Mouse (Mus musculus) hindbrain, embryonic 11.5 days (tissue): ENCODE data around the gene Slc25a36. TPM values are rescaled to one million over a fixed set of nuclear protein-coding genes. Genes with fewer than 3 reads are reported as not detected.

ENCODE experiments used
- ATAC-seq: fragments of 200-750 bp; cut with Nextera tagmentation; 2 replicates; pipeline ENCODE4 v1.8.0; 2017; ENCODE audit warnings: mild to moderate bottlenecking, moderate TSS enrichment, moderate library complexity; ENCODE audit not compliant: low FRiP score
- DNase-seq: peaks from one replicate; pipeline ENCODE4 v3.0.0-alpha.2; 2015; ENCODE audit warnings: low spot score
- H3K27ac ChIP-seq: fragments of 300-500 bp; sonication (generic); 2 replicates; pipeline ENCODE4 v1.5.1; 2014; ENCODE audit warnings: mild to moderate bottlenecking, low read depth, low read length
- H3K27me3 ChIP-seq: fragments of 300-500 bp; sonication (generic); 2 replicates; pipeline ENCODE4 v1.6.1; 2014; ENCODE audit warnings: mild to moderate bottlenecking, low read length, moderate library complexity, mixed read lengths; ENCODE audit not compliant: control insufficient read depth, insufficient read depth
- H3K36me3 ChIP-seq: fragments of 300-500 bp; sonication (generic); 2 replicates; pipeline ENCODE4 v1.6.1; 2014; ENCODE audit warnings: mild to moderate bottlenecking, low read length, moderate library complexity, mixed read lengths; ENCODE audit not compliant: control insufficient read depth, insufficient read depth
- H3K4me1 ChIP-seq: fragments of 300-500 bp; sonication (generic); replicated peaks from 2 replicates; pipeline ENCODE4 v1.6.1; 2014; ENCODE audit warnings: low read length, mixed read lengths; ENCODE audit not compliant: control insufficient read depth, insufficient read depth
- H3K4me2 ChIP-seq: fragments of 300-500 bp; sonication (generic); replicated peaks from 2 replicates; pipeline ENCODE4 v1.6.1; 2014; ENCODE audit warnings: mild to moderate bottlenecking, low read depth, low read length
- H3K4me3 ChIP-seq: fragments of 300-500 bp; sonication (generic); 2 replicates; pipeline ENCODE4 v1.5.1; 2014; ENCODE audit warnings: low read depth, low read length
- H3K9ac ChIP-seq: fragments of 300-500 bp; sonication (generic); 2 replicates; pipeline ENCODE4 v1.6.1; 2014; ENCODE audit warnings: low read depth, low read length
- H3K9me3 ChIP-seq: fragments of 300-500 bp; sonication (generic); 2 replicates; pipeline ENCODE4 v1.6.1; 2016; ENCODE audit warnings: low read length; ENCODE audit not compliant: control insufficient read depth
- WGBS: fragments of 180-500 bp; shearing (Covaris S2); extraction: QIAGEN DNeasy Blood & Tissue Kit; methylation state at CpG from one replicate; pipeline ENCODE4 v1.1.7; 2014; 5-methylcytosine and 5-hydroxymethylcytosine counted together
- polyA plus RNA-seq: library from polyadenylated mRNA; unstranded; fragments of >200 nt; fragmentation: Nextera tagmentation; extraction: Ambion mirVana; gene quantifications from 2 replicates; pipeline ENCODE4 v1.2.1, GENCODE M21; 2014

Gene Slc25a36
- polyA plus RNA-seq, 1 experiment from 2014 or later, result 91.0 TPM

- ATAC-seq, result no peak
- 81% methylated on average over 6 of the region's 6 CpGs for WGBS
- DNase-seq, result no peak
These were observed 43.2 kb downstream of the Slc25a36 start for GRCm38 (mm10) chr9:97067761-97068160.

DNA sequence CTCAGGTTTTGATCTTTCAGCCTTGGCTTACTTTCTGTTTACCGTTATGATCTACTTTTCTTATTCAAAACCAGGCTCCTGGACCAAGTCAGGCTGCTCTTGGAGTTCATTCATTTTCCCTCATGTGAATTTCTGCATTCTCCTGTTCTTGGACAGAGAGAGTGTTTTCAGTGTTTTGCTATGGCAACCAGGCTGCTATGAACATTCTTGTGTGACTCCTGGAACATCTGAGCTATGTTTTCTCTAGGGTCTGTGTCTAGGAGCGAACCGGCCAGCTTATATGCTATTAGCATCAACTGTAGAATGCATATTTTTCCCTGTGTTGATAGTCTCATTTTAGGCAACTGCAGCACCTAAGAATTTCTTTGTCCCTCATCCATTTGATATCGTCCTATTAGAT is 45.1 kb downstream of the Slc25a36 start:
- 77% methylated on average over 4 of the region's 4 CpGs for WGBS
- ATAC-seq, result no peak

More at GRCm38 (mm10) chr9:97067761-97068160, 43.2 kb downstream of the Slc25a36 start:
- Histone ChIP-seq H3K4me2 (no peak overlapping the region), H3K4me3 (no peak overlapping the region), H3K27me3 (no peaks in the 10 kb centered on the region), H3K4me1 (peaks cover 6% of the 10 kb centered on the region; the same call in 1 of the 2 replicates), H3K9ac (no peak overlapping the region), H3K9me3 (no peaks in the 10 kb centered on the region), H3K27ac (no peak overlapping the region), H3K36me3 (no peaks in the 10 kb centered on the region)

DNA sequence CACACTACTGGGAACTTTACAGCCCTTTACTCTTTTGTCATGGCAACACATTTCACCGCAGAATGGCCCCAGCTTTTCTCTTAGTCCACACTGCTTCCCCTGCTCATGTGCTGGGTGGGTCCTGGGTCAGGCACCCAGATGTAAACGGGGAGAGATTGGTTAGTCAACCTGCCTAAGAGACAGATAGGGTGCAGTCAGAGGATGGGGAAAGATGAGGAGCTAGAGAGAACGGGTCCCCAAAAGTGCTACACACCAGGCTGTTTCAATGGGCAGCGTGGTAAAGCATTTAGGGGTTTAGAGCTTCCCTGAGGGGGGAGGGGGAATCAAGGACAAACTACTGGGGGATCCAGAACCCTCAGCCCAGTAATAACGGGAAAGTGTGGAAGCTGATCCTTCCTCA is 45.7 kb downstream of the Slc25a36 start:
- Histone ChIP-seq H3K27me3 (no peaks in the 10 kb centered on the region), H3K4me1 (peaks cover 6% of the 10 kb centered on the region), H3K27ac (no peak overlapping the region), H3K4me2 (no peak overlapping the region), H3K36me3 (no peaks in the 10 kb centered on the region), H3K9me3 (no peaks in the 10 kb centered on the region), H3K9ac (no peak overlapping the region), H3K4me3 (no peak overlapping the region)
- DNase-seq (no peak), ATAC-seq (no peak)
- 54% methylated on average over 5 of the region's 5 CpGs for WGBS

More for the DNA sequence above, 45.1 kb downstream of the Slc25a36 start:
- H3K27ac ChIP-seq, result no peak overlapping the region
- no peaks in the 10 kb centered on the region for H3K27me3 ChIP-seq
- H3K36me3 ChIP-seq, result no peaks in the 10 kb centered on the region
- H3K9ac ChIP-seq, result no peak overlapping the region
- no peak overlapping the region for H3K4me3 ChIP-seq
- DNase-seq, result no peak
- no peaks in the 10 kb centered on the region for H3K9me3 ChIP-seq
- peaks cover 6% of the 10 kb centered on the region for H3K4me1 ChIP-seq
- no peak overlapping the region for H3K4me2 ChIP-seq

- no peaks in the 10 kb centered on the region for H3K9me3 ChIP-seq
- H3K27ac ChIP-seq, result no peak overlapping the region
- 90% methylated on average over 1 of the region's 1 CpGs for WGBS
- no peak overlapping the region for H3K4me3 ChIP-seq
- no peak overlapping the region for H3K4me2 ChIP-seq
- no peaks in the 10 kb centered on the region for H3K27me3 ChIP-seq
- DNase-seq, result no peak
- H3K4me1 ChIP-seq, result peaks cover 6% of the 10 kb centered on the region
- no peak overlapping the region for H3K9ac ChIP-seq
- no peak for ATAC-seq
- no peaks in the 10 kb centered on the region for H3K36me3 ChIP-seq
These were observed 46.8 kb downstream of the Slc25a36 start for GRCm38 (mm10) chr9:97064161-97064560.

GRCm38 (mm10) chr9:97061696-97062095 is 49.3 kb downstream of the Slc25a36 start:
- Histone ChIP-seq H3K4me3 (no peak overlapping the region), H3K4me2 (no peak overlapping the region), H3K9ac (no peak overlapping the region), H3K4me1 (peaks cover 4% of the 10 kb centered on the region), H3K36me3 (no peaks in the 10 kb centered on the region), H3K27me3 (no peaks in the 10 kb centered on the region), H3K27ac (no peak overlapping the region), H3K9me3 (no peaks in the 10 kb centered on the region)
- DNase-seq (no peak), ATAC-seq (no peak)
- WGBS, result 93% methylated on average over 9 of the region's 9 CpGs

DNA sequence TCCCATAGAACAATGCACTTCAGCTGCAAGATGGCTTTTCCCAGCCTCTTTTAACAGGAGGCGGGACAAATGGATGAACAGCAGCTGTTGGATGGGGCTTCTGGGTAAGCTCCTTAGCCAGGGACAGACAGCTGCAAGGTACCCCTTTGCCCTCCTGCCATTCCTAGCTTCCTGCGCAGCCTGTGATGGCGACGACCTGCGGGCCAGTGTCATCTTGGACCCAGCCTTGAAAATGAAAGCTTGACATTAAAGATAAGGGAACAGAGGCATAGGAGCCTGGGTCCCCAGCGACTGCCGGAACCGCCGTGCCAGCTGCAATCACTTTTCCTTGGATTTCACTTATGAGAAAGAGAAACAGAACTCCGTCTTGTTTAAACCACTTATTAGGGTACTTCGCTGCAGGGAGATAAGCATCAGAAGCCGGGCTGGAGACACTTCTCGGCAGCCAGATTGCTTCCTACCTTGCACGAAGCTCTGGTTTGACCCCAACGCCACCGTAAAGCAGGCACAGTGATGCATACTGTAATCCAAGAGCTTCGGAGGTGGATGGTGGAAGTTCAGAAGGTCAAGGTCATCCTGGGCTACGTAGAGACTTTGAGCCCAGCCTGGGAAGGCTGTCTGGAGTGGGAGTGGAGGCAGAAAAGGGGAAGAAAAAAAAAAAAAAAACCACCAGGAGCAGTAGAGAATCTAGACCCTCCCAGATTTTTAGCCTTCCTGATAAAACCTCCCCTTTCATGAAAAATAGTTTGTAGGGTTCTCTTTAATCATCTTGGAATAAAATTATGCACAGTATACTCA is 54.2 kb downstream of the Slc25a36 start:
- Histone ChIP-seq H3K9ac (no peak overlapping the region), H3K36me3 (no peaks in the 10 kb centered on the region), H3K9me3 (no peaks in the 10 kb centered on the region), H3K4me3 (no peak overlapping the region), H3K4me2 (no peak overlapping the region), H3K27me3 (no peaks in the 10 kb centered on the region), H3K4me1 (peaks cover 3% of the 10 kb centered on the region; the same call in 1 of the 2 replicates), H3K27ac (peak overlapping the region; percentile 49; the same call in 1 of the 2 replicates)
- ATAC-seq (peak; percentile 50), DNase-seq (no peak)
- WGBS, result 64% methylated on average over 18 of the region's 18 CpGs

DNA sequence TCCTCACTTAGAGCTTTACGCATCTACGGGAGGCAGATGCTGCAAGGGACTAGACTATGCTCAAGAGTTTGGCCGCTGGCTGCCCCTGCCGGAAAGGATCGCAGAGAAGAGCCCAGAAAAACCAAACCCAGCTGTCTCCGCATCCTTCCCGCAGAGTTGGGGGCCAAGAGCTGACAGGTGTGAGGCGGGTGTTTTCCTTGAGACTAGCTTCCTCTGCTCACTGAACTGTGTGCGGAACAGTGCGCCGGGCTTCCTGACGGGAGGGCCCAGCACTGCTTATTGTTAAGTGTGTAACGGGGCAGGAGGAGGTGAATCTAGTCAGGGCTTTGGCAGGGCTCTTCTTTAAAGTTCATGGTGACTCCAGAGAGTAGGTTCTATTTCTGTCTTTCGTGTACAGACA is 55.1 kb downstream of the Slc25a36 start:
- H3K27ac ChIP-seq, result peak overlapping the region; percentile 54; the same call in 1 of the 2 replicates
- DNase-seq, result peak; percentile 35
- peak; percentile 29; the same call in 1 of the 2 replicates for ATAC-seq

DNA sequence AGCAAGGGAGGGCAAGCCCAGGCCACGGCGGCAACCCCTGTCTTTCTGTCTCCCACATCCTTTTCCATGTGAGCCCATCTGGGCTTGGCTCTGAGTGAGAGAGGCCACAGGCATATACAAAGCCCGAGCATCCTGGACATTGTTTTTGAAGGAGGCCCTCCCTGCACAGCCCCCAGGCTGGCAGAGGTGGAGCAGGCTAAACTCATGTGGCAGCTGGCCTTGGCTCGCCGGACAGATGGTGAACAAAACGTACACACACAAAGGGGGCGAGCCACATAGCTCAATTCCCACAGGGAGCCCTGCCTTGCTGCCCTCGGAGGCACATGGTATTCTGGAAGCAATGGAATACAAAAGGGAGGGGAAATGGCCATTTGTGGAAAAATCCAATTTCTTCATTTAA is 59.8 kb downstream of the Slc25a36 start:
- ATAC-seq (peak; percentile 94), DNase-seq (peak; percentile 77)
- no peaks in the 10 kb centered on the region for H3K27me3 ChIP-seq
- H3K27ac ChIP-seq, result peak overlapping the region; percentile 67; the same call in 1 of the 2 replicates
- peaks cover 8% of the 10 kb centered on the region; the same call in 1 of the 2 replicates for H3K4me1 ChIP-seq
- no peak overlapping the region for H3K4me2 ChIP-seq
- H3K9me3 ChIP-seq, result no peaks in the 10 kb centered on the region
- no peaks in the 10 kb centered on the region for H3K36me3 ChIP-seq
- 15% methylated on average over 8 of the region's 8 CpGs for WGBS
- no peak overlapping the region for H3K4me3 ChIP-seq
- H3K9ac ChIP-seq, result peak overlapping the region; percentile 19; the same call in 1 of the 2 replicates

More for the DNA sequence above, 55.1 kb downstream of the Slc25a36 start:
- H3K9ac ChIP-seq, result 0 out of 2 replicates have a peak overlapping the region, but pooled peaks have one; percentile 11
- WGBS, result 40% methylated on average over 14 of the region's 14 CpGs
- peaks cover 8% of the 10 kb centered on the region for H3K4me1 ChIP-seq
- H3K27me3 ChIP-seq, result no peaks in the 10 kb centered on the region
- no peak overlapping the region for H3K4me3 ChIP-seq
- H3K36me3 ChIP-seq, result no peaks in the 10 kb centered on the region
- no peaks in the 10 kb centered on the region for H3K9me3 ChIP-seq
- H3K4me2 ChIP-seq, result no peak overlapping the region

DNA sequence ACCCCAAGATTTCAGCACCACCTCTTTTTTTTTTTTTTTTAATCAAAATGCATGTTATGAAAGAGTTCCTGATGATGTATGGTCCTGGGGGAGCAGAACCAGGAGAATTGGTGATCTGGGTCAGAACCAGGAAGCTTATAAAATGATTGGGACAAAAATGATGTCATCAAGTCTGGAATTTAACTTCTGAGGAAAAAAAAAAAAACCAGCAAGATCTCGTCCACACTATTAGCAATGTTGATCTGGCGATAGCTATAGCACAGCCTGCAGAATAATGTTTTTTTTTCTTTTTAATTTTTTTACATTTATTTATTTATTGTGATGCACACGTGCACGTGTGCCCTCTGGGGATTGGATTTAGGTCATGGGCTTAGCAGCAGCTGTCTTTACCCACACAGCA is 64.7 kb downstream of the Slc25a36 start:
- Histone ChIP-seq H3K27me3 (no peaks in the 10 kb centered on the region), H3K4me1 (peaks cover 3% of the 10 kb centered on the region; the same call in 1 of the 2 replicates), H3K27ac (no peak overlapping the region), H3K4me2 (no peak overlapping the region), H3K4me3 (no peak overlapping the region), H3K9me3 (no peaks in the 10 kb centered on the region), H3K36me3 (no peaks in the 10 kb centered on the region), H3K9ac (no peak overlapping the region)
- ATAC-seq, result no peak
- WGBS, result 92% methylated on average over 4 of the region's 4 CpGs
- no peak for DNase-seq
